Mouse (Mus musculus): ENCODE measurements around the gene Ntrk2. TPM values are rescaled to one million over a fixed set of nuclear protein-coding genes. Genes with fewer than 3 reads are reported as not detected.

Ntrk2 gene
- polyA plus RNA-seq, 1 experiment from 2014 or later, result 40.9 TPM

DNA sequence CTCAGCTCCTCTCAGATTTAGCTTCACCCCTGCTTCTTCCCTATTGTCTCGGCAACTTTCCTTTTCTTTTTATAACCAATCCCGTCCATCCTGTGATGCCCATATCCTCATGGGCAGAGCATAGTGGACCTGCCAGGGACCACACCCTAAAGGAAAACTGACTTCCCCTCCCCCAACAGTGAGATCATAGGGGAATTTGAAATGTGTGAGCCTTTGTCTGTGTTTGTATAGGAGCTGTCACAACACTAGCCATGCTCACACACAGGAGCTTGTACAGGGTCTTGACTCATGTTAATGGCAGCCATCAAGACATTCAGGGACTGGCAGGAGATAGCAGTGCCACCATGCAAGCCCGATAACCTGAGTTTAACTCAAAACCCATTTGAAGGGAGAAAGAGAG lies 118.1 kb downstream of the Ntrk2 start:
- Histone ChIP-seq H3K9ac (no peak overlapping the region), H3K27ac (replicated peaks) (no peak overlapping the region), H3K36me3 (no peaks in the 10 kb centered on the region), H3K4me2 (replicated peaks) (no peak overlapping the region), H3K4me3 (replicated peaks) (no peak overlapping the region), H3K4me1 (no peaks in the 10 kb centered on the region), H3K9me3 (replicated peaks) (no peaks in the 10 kb centered on the region), H3K27me3 (no peaks in the 10 kb centered on the region)
- 77% methylated on average over 3 of the region's 3 CpGs for WGBS
- ATAC-seq (ENCODE audit: insufficient number of reproducible peaks, low FRiP score, low TSS enrichment, low read depth), result no peak

DNA sequence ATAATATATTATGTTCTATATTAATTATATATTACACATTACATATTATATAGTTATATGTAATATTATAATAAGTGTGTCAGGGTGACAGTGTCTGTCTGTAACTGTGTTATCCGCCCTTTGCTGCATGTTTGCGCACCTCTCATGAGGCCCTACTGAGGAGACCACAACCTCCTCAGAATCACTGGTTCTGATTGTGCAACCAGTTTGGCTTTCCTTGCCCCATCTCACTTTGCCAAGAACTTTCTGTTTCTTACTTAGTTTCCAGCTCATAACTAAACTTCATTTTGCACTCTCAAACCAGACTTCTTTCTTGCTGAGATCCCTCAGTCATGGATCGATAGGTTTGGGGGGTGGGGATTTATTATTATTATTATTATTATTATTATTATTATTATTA lies 120.8 kb downstream of the Ntrk2 start:
- Histone ChIP-seq H3K4me1 (no peaks in the 10 kb centered on the region), H3K9me3 (replicated peaks) (no peaks in the 10 kb centered on the region), H3K4me3 (replicated peaks) (no peak overlapping the region), H3K27me3 (no peaks in the 10 kb centered on the region), H3K36me3 (no peaks in the 10 kb centered on the region), H3K9ac (no peak overlapping the region), H3K4me2 (replicated peaks) (no peak overlapping the region), H3K27ac (replicated peaks) (no peak overlapping the region)
- 90% methylated on average over 3 of the region's 3 CpGs for WGBS
- no peak for ATAC-seq (ENCODE audit: insufficient number of reproducible peaks, low FRiP score, low TSS enrichment, low read depth)

GRCm38 (mm10) chr13:58927656-58928226 lies 121.4 kb downstream of the Ntrk2 start:
- WGBS, result 78% methylated on average over 16 of the region's 16 CpGs
- Histone ChIP-seq H3K9ac (no peak overlapping the region), H3K9me3 (replicated peaks) (no peaks in the 10 kb centered on the region), H3K4me2 (replicated peaks) (no peak overlapping the region), H3K36me3 (no peaks in the 10 kb centered on the region), H3K4me3 (replicated peaks) (no peak overlapping the region), H3K4me1 (no peaks in the 10 kb centered on the region), H3K27me3 (no peaks in the 10 kb centered on the region), H3K27ac (replicated peaks) (no peak overlapping the region)
- no peak for ATAC-seq (ENCODE audit: insufficient number of reproducible peaks, low FRiP score, low TSS enrichment, low read depth)

- Histone ChIP-seq H3K27ac (replicated peaks) (no peak overlapping the region), H3K4me2 (replicated peaks) (no peak overlapping the region), H3K9me3 (replicated peaks) (no peaks in the 10 kb centered on the region), H3K4me3 (replicated peaks) (no peak overlapping the region), H3K36me3 (no peaks in the 10 kb centered on the region), H3K27me3 (no peaks in the 10 kb centered on the region), H3K9ac (no peak overlapping the region), H3K4me1 (no peaks in the 10 kb centered on the region)
- 84% methylated on average over 15 of the region's 15 CpGs for whole genome bisulfite sequencing
- no peak for ATAC-seq (ENCODE audit: insufficient number of reproducible peaks, low FRiP score, low TSS enrichment, low read depth)
Measured at GRCm38 (mm10) chr13:58928668-58929436, 122.5 kb downstream of the Ntrk2 start.

DNA sequence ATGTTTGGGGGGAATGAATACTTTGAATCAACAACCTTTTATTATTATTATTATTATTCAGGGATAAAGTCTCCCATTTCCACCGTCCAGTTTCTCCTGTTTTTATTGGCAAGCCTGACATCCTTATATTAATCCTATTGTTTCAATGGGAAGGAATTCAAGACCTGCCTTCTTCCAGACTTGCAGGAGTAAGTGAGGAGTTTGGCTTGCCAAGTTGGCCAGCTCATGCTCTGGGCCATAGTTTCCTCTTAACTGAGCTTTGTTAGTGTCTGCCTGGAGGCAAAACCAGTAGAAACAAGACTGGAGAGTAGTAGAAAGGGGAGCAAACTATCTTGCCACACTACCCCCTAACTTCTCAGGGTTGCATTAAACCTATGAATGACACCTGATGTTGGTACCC lies 123.8 kb downstream of the Ntrk2 start:
- H3K27me3 ChIP-seq, result no peaks in the 10 kb centered on the region
- H3K9ac ChIP-seq, result no peak overlapping the region
- ATAC-seq (ENCODE audit: insufficient number of reproducible peaks, low FRiP score, low TSS enrichment, low read depth), result no peak
- H3K36me3 ChIP-seq, result no peaks in the 10 kb centered on the region
- no peak overlapping the region for H3K4me3 ChIP-seq (replicated peaks)
- WGBS, result 63% methylated on average over 1 of the region's 1 CpGs
- H3K4me1 ChIP-seq, result no peaks in the 10 kb centered on the region
- H3K27ac ChIP-seq (replicated peaks), result no peak overlapping the region
- no peak overlapping the region for H3K4me2 ChIP-seq (replicated peaks)
- no peaks in the 10 kb centered on the region for H3K9me3 ChIP-seq (replicated peaks)

DNA sequence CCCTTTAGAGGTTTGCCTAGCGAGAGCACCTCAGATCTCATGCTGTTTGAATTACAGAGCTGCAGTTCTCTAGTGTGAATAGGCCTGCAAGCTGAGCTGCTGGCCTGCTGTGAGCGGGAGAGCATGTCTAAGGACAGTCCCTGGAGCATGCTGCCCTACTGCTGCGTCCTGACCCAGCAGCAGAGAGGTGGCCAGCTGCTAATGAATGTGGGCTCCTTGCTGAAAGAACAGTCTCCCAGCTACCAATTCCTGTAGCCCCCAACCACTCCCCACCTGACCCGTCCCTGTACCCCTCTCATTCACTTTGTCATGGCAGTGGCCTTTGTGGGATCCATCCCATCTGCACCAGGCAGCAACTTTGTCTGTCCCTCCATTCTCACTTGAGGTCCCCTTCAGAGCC lies 126.8 kb downstream of the Ntrk2 start:
- H3K4me2 ChIP-seq (replicated peaks), result no peak overlapping the region
- WGBS, result 57% methylated on average over 4 of the region's 4 CpGs
- H3K27me3 ChIP-seq, result no peaks in the 10 kb centered on the region
- H3K27ac ChIP-seq (replicated peaks), result no peak overlapping the region
- no peaks in the 10 kb centered on the region for H3K4me1 ChIP-seq
- no peak overlapping the region for H3K9ac ChIP-seq
- H3K9me3 ChIP-seq (replicated peaks), result no peaks in the 10 kb centered on the region
- no peak for ATAC-seq (ENCODE audit: insufficient number of reproducible peaks, low FRiP score, low TSS enrichment, low read depth)
- no peaks in the 10 kb centered on the region for H3K36me3 ChIP-seq
- no peak overlapping the region for H3K4me3 ChIP-seq (replicated peaks)

DNA sequence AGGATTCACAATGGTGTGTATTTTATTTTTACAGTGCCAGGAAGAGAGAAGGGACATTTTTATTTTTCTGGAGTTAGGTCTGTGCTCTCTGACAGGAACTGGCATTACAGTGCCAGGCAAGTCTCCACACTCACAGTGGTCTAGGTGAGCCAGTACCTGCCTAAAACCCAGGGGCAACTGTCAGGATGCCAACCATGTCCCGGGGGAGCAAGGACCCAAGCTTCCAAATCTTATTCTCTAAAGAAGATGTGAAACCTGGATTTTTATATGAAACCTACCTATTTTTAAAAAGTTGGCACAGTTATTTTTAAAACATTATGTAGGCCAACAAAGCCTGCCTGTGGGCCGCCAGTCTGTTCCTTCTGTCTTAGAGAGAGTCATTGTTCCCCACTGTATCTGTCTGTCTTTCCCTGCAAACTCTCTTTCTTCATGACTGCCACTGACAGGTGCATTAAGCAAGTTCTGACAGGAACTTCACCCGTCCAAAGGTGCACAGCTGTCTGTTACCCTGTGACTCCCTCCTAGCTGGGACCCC lies 128.3 kb downstream of the Ntrk2 start:
- 73% methylated on average over 3 of the region's 3 CpGs for WGBS
- H3K9me3 ChIP-seq (replicated peaks), result no peaks in the 10 kb centered on the region
- no peak overlapping the region for H3K4me3 ChIP-seq (replicated peaks)
- no peak overlapping the region for H3K9ac ChIP-seq
- ATAC-seq (ENCODE audit: insufficient number of reproducible peaks, low FRiP score, low TSS enrichment, low read depth), result no peak
- H3K4me1 ChIP-seq, result no peaks in the 10 kb centered on the region
- H3K4me2 ChIP-seq (replicated peaks), result no peak overlapping the region
- no peak overlapping the region for H3K27ac ChIP-seq (replicated peaks)
- H3K27me3 ChIP-seq, result no peaks in the 10 kb centered on the region
- H3K36me3 ChIP-seq, result no peaks in the 10 kb centered on the region

DNA sequence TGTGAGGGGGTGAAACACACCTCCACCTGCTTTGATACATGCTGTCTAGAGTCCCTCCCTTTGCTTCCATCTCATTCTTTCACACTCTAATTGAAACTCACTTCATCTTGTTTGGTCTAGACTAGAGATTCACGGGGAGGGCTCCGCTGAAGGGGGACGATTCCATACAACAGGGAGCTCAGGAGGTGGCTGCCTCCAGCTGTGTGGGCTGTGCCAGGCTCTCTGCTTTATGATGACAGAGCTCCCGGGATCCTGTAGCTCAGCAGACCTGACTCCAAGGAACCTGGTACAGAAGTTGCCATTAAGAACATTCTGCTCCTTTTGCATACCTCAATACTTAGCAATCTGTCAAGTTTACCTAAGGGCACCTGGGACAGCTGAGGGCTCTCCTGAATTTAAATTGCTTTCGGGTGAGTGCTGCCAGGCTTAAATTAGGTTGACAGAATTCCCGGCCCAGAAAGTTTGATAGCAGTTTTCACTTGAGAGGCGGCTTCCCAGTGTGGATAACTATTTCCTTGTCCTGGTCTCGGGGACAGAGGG lies 129.7 kb downstream of the Ntrk2 start:
- no peak for ATAC-seq (ENCODE audit: insufficient number of reproducible peaks, low FRiP score, low TSS enrichment, low read depth)
- no peak overlapping the region for H3K4me2 ChIP-seq (replicated peaks)
- WGBS, result 23% methylated on average over 8 of the region's 8 CpGs
- no peak overlapping the region for H3K4me3 ChIP-seq (replicated peaks)
- no peaks in the 10 kb centered on the region for H3K9me3 ChIP-seq (replicated peaks)
- H3K36me3 ChIP-seq, result no peaks in the 10 kb centered on the region
- no peak overlapping the region for H3K9ac ChIP-seq
- H3K4me1 ChIP-seq, result no peaks in the 10 kb centered on the region
- no peaks in the 10 kb centered on the region for H3K27me3 ChIP-seq
- H3K27ac ChIP-seq (replicated peaks), result no peak overlapping the region

- WGBS, result 94% methylated on average over 12 of the region's 12 CpGs
- Histone ChIP-seq H3K27ac (replicated peaks) (no peak overlapping the region), H3K4me3 (replicated peaks) (no peak overlapping the region), H3K27me3 (0 out of 2 replicates have a peak, but pooled peaks cover 2% of the 10 kb centered on the region), H3K36me3 (no peaks in the 10 kb centered on the region), H3K4me2 (replicated peaks) (no peak overlapping the region), H3K4me1 (no peaks in the 10 kb centered on the region), H3K9me3 (replicated peaks) (no peaks in the 10 kb centered on the region), H3K9ac (no peak overlapping the region)
- ATAC-seq (ENCODE audit: insufficient number of reproducible peaks, low FRiP score, low TSS enrichment, low read depth), result no peak
Measured at GRCm38 (mm10) chr13:58937884-58938283, 131.5 kb downstream of the Ntrk2 start.

GRCm38 (mm10) chr13:58938464-58938863 lies 132.1 kb downstream of the Ntrk2 start:
- no peak overlapping the region for H3K4me3 ChIP-seq (replicated peaks)
- H3K4me2 ChIP-seq (replicated peaks), result no peak overlapping the region
- 66% methylated on average over 4 of the region's 4 CpGs for WGBS
- H3K9me3 ChIP-seq (replicated peaks), result no peaks in the 10 kb centered on the region
- ATAC-seq (ENCODE audit: insufficient number of reproducible peaks, low FRiP score, low TSS enrichment, low read depth), result no peak
- no peaks in the 10 kb centered on the region for H3K36me3 ChIP-seq
- H3K27ac ChIP-seq (replicated peaks), result no peak overlapping the region
- H3K27me3 ChIP-seq, result 0 out of 2 replicates have a peak, but pooled peaks cover 2% of the 10 kb centered on the region
- no peaks in the 10 kb centered on the region for H3K4me1 ChIP-seq
- no peak overlapping the region for H3K9ac ChIP-seq

DNA sequence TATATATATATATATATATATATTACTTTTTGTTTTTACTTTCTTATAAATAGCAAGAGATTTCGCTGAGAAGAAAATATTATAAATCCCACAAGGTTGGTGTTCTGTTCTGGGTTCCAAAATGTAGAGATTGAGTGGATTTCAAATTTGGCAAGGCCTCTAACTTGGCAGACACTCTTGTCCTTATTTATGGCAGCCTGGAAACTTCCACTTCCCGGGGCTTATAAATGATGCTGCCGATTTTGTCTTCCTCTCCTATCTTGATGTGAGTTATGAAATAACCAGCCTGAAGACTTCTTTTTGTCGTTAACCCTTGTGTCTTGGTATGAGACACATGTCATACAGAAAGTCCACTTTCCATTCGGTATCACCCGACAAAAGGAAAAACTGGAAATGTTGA lies 133.8 kb downstream of the Ntrk2 start:
- Histone ChIP-seq H3K27ac (replicated peaks) (no peak overlapping the region), H3K36me3 (no peaks in the 10 kb centered on the region), H3K27me3 (0 out of 2 replicates have a peak, but pooled peaks cover 2% of the 10 kb centered on the region), H3K4me3 (replicated peaks) (no peak overlapping the region), H3K4me1 (no peaks in the 10 kb centered on the region), H3K9me3 (replicated peaks) (no peaks in the 10 kb centered on the region), H3K4me2 (replicated peaks) (no peak overlapping the region), H3K9ac (no peak overlapping the region)
- 81% methylated on average over 6 of the region's 6 CpGs for WGBS
- ATAC-seq (ENCODE audit: insufficient number of reproducible peaks, low FRiP score, low TSS enrichment, low read depth), result no peak

All from embryonic facial prominence, embryonic 15.5 days (tissue).